Mouse (Mus musculus) stomach, postnatal 0 days (tissue): ENCODE measurements around the gene Tnnt2.

Experiments used
- CTCF ChIP-seq: IDR thresholded peaks from 2 replicates; pipeline ENCODE4 v1.5.1; 2016; ENCODE audit warnings: antibody characterized with exemption, low read depth, mild to moderate bottlenecking, moderate library complexity
- EP300 ChIP-seq: optimal IDR thresholded peaks from 2 replicates; pipeline ENCODE3; 2016; ENCODE audit warnings: antibody characterized with exemption

DNA sequence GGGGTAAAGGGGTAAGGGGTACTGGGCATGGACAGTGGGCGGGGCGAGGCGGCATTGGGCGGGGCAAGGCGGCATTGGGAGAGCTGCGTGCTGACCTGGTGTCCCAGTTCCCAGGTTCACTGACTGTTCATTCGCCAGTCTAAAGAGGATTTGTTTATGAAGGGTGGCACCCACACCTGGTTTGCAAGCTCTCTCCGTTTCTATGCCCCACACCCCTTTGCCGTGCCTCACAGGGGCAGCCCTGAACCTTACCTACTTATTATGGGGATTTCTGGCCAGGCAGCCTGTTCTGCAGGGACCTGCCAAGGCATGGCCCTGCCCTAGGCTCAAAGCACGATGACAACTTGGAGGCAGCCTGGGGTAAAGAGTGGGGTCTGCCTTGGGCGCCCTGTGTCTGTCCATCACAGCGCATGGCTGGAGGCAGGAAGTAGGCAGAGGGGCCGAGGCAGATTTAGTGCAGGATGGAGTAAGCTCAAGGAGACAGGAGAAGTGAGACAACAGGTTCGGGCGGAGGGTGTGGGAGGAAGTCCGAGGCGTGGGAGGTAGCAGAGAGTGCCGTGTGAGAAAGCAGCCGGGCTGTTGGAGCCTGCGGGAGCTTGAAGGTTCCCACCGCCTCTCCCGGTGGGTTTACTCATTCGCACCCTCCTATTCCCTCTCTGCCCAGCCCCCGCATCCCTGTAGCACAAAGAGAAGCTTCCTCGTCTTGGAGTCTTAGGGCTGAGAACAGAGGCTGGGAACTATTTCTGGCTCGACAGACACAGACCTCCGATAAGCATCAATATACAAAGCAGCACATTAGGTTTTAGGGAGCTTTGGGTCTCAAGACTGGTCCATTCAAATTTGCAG, 42.6 kb upstream of the Tnnt2 start:
- TF ChIP-seq EP300 = no peak
- TF ChIP-seq CTCF = no peak
